Mouse (Mus musculus) thymus, postnatal 10 days (tissue): ENCODE measurements around the gene Reps1.

Experiments
- DNase-seq, 2 experiments: peaks; one replicate each; pipeline ENCODE4 v3.0.0; 2021; ENCODE audit warnings: low spot score in 2 of 2

The Reps1 gene

DNA sequence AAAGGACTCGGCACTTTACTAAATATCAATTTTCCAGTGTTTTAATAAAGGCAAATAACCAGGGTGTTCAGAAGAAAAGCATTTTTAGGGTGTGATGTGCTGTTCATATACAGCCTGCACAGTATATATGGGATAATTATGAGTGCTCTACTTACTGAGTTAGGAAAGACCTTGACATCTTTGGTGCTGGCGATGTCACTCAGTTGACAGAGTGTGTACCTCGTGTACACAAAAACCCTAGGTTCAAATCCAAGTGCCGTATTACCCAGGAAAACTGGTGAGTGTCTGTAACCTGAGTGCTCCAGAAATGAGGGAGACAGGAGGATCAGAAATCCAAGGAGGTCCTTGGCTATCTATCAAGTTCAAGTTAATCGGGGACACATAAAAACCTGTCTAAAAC lies 84.0 kb downstream of the Reps1 start:
- no peak for DNase-seq

DNA sequence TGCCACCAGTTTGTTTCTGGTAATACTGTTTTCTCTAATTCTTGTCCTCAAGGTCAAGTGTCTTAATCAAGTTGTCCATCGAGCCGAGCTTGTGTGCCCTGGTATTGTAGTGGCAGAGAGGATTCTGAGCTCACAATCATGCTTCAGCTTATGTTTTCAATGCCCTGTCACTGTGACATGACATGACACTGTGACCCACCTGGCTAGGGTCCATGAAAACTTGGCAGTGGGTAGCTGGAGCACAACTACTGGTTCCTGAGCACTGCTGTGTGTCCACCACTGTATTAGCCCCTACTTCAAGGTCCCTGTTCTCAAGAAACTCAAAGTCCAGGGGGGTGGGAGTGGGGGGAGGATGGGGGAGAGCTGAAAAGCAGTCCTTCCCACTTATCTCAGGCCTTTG lies 85.7 kb downstream of the Reps1 start:
- DNase-seq: no peak

DNA sequence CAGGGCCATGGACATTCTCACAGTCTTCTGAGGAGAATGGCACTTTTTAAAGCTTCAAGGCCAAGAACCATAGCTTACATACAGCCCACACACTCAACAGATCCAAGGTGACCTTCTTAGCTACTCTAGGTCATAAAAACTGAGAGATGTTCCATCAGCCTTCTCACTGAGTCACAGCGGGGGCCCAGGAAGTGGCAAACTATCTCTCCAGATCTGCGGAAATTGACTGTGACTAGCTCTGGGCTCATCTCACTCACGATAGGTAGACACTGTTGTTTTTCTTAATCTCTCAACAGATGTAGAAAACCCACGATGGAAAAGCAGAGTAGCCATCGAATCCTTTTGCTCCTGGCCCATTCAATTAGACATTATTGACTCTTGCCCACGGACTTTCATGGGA lies 86.6 kb downstream of the Reps1 start:
- DNase-seq: peak in 1 of 2 experiments; percentile 5

DNA sequence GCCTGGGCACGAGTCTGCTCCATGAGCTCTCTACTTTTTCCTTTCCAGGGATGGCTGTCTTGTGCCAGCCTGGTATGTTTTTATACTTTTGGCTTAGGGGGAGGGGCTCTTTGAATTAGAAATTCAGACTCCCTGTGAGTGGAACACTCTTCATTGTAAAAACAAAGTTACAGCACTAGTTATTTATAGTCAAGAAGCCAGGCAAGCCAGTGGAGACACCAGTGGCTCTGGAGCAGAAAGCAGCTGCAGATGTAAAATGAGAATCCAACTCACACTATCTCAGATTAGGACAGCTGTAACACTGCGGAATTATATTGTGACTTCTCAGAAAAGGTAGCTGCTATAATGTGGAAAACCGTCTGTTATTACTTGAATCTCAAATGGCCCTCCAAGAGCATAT lies 91.6 kb downstream of the Reps1 start:
- no peak for DNase-seq

DNA sequence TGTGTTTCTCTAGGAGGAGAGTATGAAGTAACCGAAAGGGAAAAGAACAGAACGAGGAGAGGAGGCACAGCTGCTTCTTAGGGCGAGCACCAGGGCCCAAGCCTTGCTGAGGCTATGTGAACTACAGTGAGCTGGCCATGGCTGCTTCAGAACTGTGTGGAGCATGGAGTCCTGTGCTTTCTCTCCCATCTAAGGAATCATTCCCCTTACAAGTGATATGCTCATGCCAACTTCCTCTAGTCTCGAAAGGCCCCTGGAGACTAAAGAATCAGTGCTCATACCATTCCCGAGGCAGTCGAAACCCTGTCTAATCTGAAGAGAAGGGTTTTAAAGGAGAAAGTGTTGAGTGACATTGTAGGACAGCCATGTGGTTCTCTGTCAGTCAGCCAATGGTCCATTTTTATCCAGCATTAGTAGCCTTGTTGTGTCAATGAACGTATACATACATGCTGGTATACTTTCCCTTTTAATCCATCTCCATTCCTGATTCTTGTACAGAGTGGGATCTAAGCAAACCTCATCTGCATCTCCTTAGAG lies 106.8 kb downstream of the Reps1 start:
- DNase-seq: no peak
